Mouse (Mus musculus): ENCODE data around the gene Erh. TPM values are rescaled to one million over a fixed set of nuclear protein-coding genes. Genes with fewer than 3 reads are reported as not detected.

Gene Erh
- 178 and 232 TPM in 2 replicates for polyA plus RNA-seq (2021; fragmentation: Nextera tagmentation)
- long read RNA-seq, experiment 1, transcript Erh-201 (4 exons, 1,293 nt) = major isoform, 195 of 210 reads
- long read RNA-seq, experiment 1, transcript Erh-202 (5 exons, 506 nt) = minor isoform, 6 of 210 reads
- long read RNA-seq, experiment 1, partial matches to known transcripts = 6 of 210 reads
- long read RNA-seq, experiment 1, other reads (novel, unspliced or antisense) = 3 of 210 reads
- long read RNA-seq, experiment 2, transcript Erh-201 (4 exons, 1,293 nt) = major isoform, 75 of 86 reads
- long read RNA-seq, experiment 2, partial matches to known transcripts = 0 of 86 reads
- long read RNA-seq, experiment 2, other reads (novel, unspliced or antisense) = 6 of 86 reads

GRCm38 (mm10) chr12:80643693-80644505, at the start of gene Erh, which contains the start of gene Slc39a9:
Gene Erh (minus strand): TSS chr12:80644341.
Gene Slc39a9 (plus strand): TSS chr12:80643883.

GRCm38 (mm10) chr12:80692269-80692972, 48.3 kb upstream of the Erh start, which contains the start of gene Plekhd1:
Gene Plekhd1 (plus strand): TSS chr12:80692591.

Other genes with a start within 250 kb of the Erh start
- gene Dcaf5, start 207.7 kb downstream of the Erh start, polyA plus RNA-seq (2021; fragmentation: Nextera tagmentation) = 10.7 and 13.3 TPM in 2 replicates
- gene Exd2, start 181.2 kb downstream of the Erh start, polyA plus RNA-seq (2021; fragmentation: Nextera tagmentation) = 30.5 and 35.1 TPM in 2 replicates
- 40.9 and 41.1 TPM in 2 replicates for gene Galnt16, start 126.1 kb downstream of the Erh start, polyA plus RNA-seq (2021; fragmentation: Nextera tagmentation)
- 23.9 and 25.0 TPM in 2 replicates for gene Slc39a9, start 458 bp downstream of the Erh start, polyA plus RNA-seq (2021; fragmentation: Nextera tagmentation)
- gene Plekhd1, start 48.2 kb upstream of the Erh start, polyA plus RNA-seq (2021; fragmentation: Nextera tagmentation) = 1.0 and 1.1 TPM in 2 replicates
- gene Ccdc177, start 116.3 kb upstream of the Erh start, polyA plus RNA-seq (2021; fragmentation: Nextera tagmentation) = 1.3 and 1.7 TPM in 2 replicates
- gene Susd6, start 146.2 kb upstream of the Erh start, polyA plus RNA-seq (2021; fragmentation: Nextera tagmentation) = 24.8 and 27.7 TPM in 2 replicates